ENCODE assay signal across 11 mouse cellular contexts in the genomic region with DNA sequence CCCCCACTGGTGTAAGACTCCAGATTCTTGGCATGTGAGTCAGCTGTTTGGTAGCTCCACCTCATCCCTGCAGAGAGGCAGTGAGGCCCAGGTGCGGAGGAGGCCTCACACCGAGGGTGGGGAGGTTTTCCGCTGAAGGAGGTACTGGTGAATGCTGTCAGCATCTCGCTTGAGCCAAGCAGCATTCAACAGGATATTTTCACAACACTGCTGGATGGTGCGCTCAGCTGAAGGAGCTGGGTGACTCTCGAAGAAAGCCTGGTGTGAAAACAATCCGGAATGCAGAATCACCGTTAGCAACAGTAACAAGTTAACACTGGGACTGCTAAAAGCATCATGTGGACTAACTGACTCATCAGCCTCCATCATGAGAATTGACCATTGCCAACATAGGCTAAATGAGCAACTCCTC. TPM values are rescaled to one million over a fixed set of nuclear protein-coding genes. Genes with fewer than 3 reads are reported as not detected.
DNase-seq lines count a peak whose midpoint lies in the region; TF ChIP-seq lines count a peak whose summit lies in the region.
"Had no signal": no experiment of that assay in that cellular context is flagged by ENCODE, and none has a peak within 500 bp of the region (broad histone marks: within the 10 kb centered on the region; RNA-seq: fewer than 3 reads in every experiment).

No protein-coding gene starts in this region.

- no peaks in the 10 kb centered on the region for H3K27me3 ChIP-seq in cerebellum, adult 2 months (ENCODE audit: control insufficient read depth, insufficient read depth, low read length)

- intact Hi-C loops in left cerebral cortex, postnatal 14 days (cut with DNase I), result no loop called here

- 36% methylated on average over 8 of the region's 8 CpGs for WGBS in cerebellum, adult 2 months

- no peak for TF ChIP-seq POLR2A in cerebellum, adult 2 months (IDR thresholded peaks at IDR 0.05; ENCODE audit: borderline replicate concordance, insufficient read depth, low read length)

- no peak for TF ChIP-seq CTCF in cerebellum, adult 2 months (IDR thresholded peaks at IDR 0.05; ENCODE audit: borderline replicate concordance, insufficient read depth, low read depth, low read length)

- DNase-seq in cerebellum, adult 2 months, result peak; percentile 30 to 52
- DNase-seq in cerebellum, adult 11 months, result no peak
- peak; percentile 31 for DNase-seq in urinary bladder, postnatal 14 days (ENCODE audit: low spot score)
- DNase-seq in urinary bladder, adult 2 months (ENCODE audit: low spot score), result no peak
- peak; percentile 49 to 73 for DNase-seq in left cerebral cortex, postnatal 14 days (ENCODE audit: low spot score in 2 of 2)
- DNase-seq in telencephalon, adult 2 months (ENCODE audit: low read depth, low spot score), result peak; percentile 67
- no peak for DNase-seq in kidney, adult 8-10 months
- no peak for DNase-seq in thymus, postnatal 10 days (ENCODE audit: low spot score in 2 of 2)
- DNase-seq: adrenal gland, postnatal 14 days; lung, embryonic 14.5 days had no signal

- no peaks in the 10 kb centered on the region for H3K4me1 ChIP-seq in cerebellum, adult 2 months (ENCODE audit: control insufficient read depth, insufficient read depth, low read length)
- H3K4me1 ChIP-seq: forebrain, embryonic 10.5 days had no signal

- H3K27ac ChIP-seq in cerebellum, adult 2 months (ENCODE audit: insufficient read depth, low read length), result no peak overlapping the region
- H3K27ac ChIP-seq: forebrain, embryonic 10.5 days had no signal

- no peak overlapping the region for H3K4me3 ChIP-seq in cerebellum, adult 2 months (replicated peaks; ENCODE audit: insufficient read depth, low read depth, low read length)
- H3K4me3 ChIP-seq: forebrain, embryonic 10.5 days had no signal

RNA-seq across cellular contexts. Expression of gene Kpnb1, which starts 19.3 kb away (rescaled TPM):
- polyA plus RNA-seq in cerebellum, adult 2 months (2012; rRNA removed), result 82.0 and 83.9 TPM in 2 replicates
- polyA plus RNA-seq in urinary bladder, adult 2 months (2012; rRNA removed), result 70.8 and 80.2 TPM in 2 replicates
- total RNA-seq in left cerebral cortex, postnatal 14 days (2021), result 100 to 1,000 TPM; 111 to 113 TPM

RNA-seq across cellular contexts. Expression of gene Tbkbp1, which starts 55.7 kb away (rescaled TPM):
- 94.3 and 97.7 TPM in 2 replicates for polyA plus RNA-seq in cerebellum, adult 2 months (2012; rRNA removed)
- polyA plus RNA-seq in urinary bladder, adult 2 months (2012; rRNA removed), result 21.3 and 31.5 TPM in 2 replicates
- total RNA-seq in left cerebral cortex, postnatal 14 days (2021), result 10 to 100 TPM; 46.4 to 49.4 TPM

Comparison
In these comparisons a context has a peak if more than half of its experiments do, and no peak if none do; other contexts are left out.
1. DNase-seq: peak in cerebellum, adult 2 months (2 of 2), urinary bladder, postnatal 14 days (single experiment), left cerebral cortex, postnatal 14 days (2 of 2) and telencephalon, adult 2 months (single experiment); none in cerebellum, adult 11 months (single experiment), urinary bladder, adult 2 months (single experiment), kidney, adult 8-10 months (0 of 2) and thymus, postnatal 10 days (0 of 2).